Mouse (Mus musculus) lung, postnatal 0 days (tissue): ENCODE measurements at regions not wholly inside any gene's neighbourhood (a gene's known extent, or its start where the extent isn't known, plus 50 kb on each side); places are given as distances from the start of the nearest gene placed in this dataset.

Experiments
- CTCF ChIP-seq: IDR thresholded peaks from 2 replicates; pipeline ENCODE4 v1.5.1; 2016; ENCODE audit warnings: antibody characterized with exemption, mild to moderate bottlenecking
- EP300 ChIP-seq: IDR thresholded peaks from 2 replicates; pipeline ENCODE4 v1.6.1; 2016; ENCODE audit warnings: antibody characterized with exemption, mild to moderate bottlenecking, control low read depth

- no peak for TF ChIP-seq CTCF
- TF ChIP-seq EP300 = no peak
These were observed 196.7 kb downstream of the Fzd1 start for GRCm38 (mm10) chr5:4561139-4561470.
